Mouse (Mus musculus) cerebellum, adult 2 months (tissue): ENCODE results near the gene Mosmo.

Source experiments
- CTCF ChIP-seq: fragments of 200-500 bp; IDR thresholded peaks from 2 replicates; pipeline ENCODE4 v1.5.1; 2011; ENCODE audit warnings: low read depth, mild to moderate bottlenecking, control low read depth, low read length, moderate library complexity, borderline replicate concordance; ENCODE audit not compliant: insufficient read depth
- POLR2A ChIP-seq: fragments of 200-500 bp; IDR thresholded peaks from 2 replicates; pipeline ENCODE4 v1.6.1; 2011; ENCODE audit warnings: low read length, control low read depth, borderline replicate concordance; ENCODE audit not compliant: insufficient read depth

- TF ChIP-seq CTCF (no peak), POLR2A (no peak)
Observed at GRCm38 (mm10) chr7:120695196-120695595, 17.8 kb downstream of the Mosmo start.
